Mouse (Mus musculus) bone marrow macrophage, adult 2 months (primary cell): Measurements from ENCODE around the gene Adgrf5.

Experiments
- CTCF ChIP-seq: IDR thresholded peaks from 2 replicates; pipeline ENCODE4 v1.5.1; 2012; ENCODE audit warnings: low read depth, mild to moderate bottlenecking, low read length, moderate library complexity
- POLR2A ChIP-seq: IDR thresholded peaks from 2 replicates; pipeline ENCODE4 v1.6.1; 2012; ENCODE audit warnings: mild to moderate bottlenecking, low read depth, low read length, borderline replicate concordance

GRCm38 (mm10) chr17:43329761-43330183 is 30.5 kb upstream of the Adgrf5 start:
- no peak for TF ChIP-seq CTCF
- no peak for TF ChIP-seq POLR2A
